Mouse (Mus musculus) embryo, embryonic 11.5 days (tissue): Measurements from ENCODE around the gene Gm21497.
"Not testable (repeated sequence)": the region's sequence is repeated elsewhere in the genome, so short reads cannot be mapped to it uniquely, and the experiment has no call there.

Source experiments
- DNase-seq: peaks from one replicate; pipeline ENCODE4 v3.0.0-alpha.2; 2012; ENCODE audit warnings: low read depth, low spot score

Gene Gm21497

GRCm38 (mm10) chrY:61646446-61646845 lies at the start of gene Gm21497:
TSS of gene Gm21497 (plus strand) at chrY:61646746.
- DNase-seq: not testable (repeated sequence)
